ENCODE assay signal across 29 mouse cellular contexts in genomic region chr6:28160399-28160798, GRCm38 (mm10). TPM values are rescaled to one million over a fixed set of nuclear protein-coding genes. Genes with fewer than 3 reads are reported as not detected.
"Had no signal": no experiment of that assay in that cellular context is flagged by ENCODE, and none has a peak within 500 bp of the region (broad histone marks: within the 10 kb centered on the region; RNA-seq: fewer than 3 reads in every experiment).

No protein-coding gene starts in this region.

- H3K9ac ChIP-seq: heart, embryonic 12.5 days; hindbrain, embryonic 12.5 days; hindbrain, embryonic 14.5 days; kidney, embryonic 15.5 days; limb, embryonic 13.5 days; limb, embryonic 15.5 days; liver, embryonic 13.5 days; liver, embryonic 15.5 days had no signal

- H3K36me3 ChIP-seq: heart, embryonic 10.5 days; heart, embryonic 12.5 days; hindbrain, embryonic 10.5 days; hindbrain, embryonic 12.5 days; kidney, embryonic 15.5 days; limb, embryonic 13.5 days; limb, embryonic 15.5 days; liver, embryonic 13.5 days; liver, embryonic 15.5 days had no signal

- H3K9me3 ChIP-seq: heart, embryonic 10.5 days; heart, embryonic 12.5 days; hindbrain, embryonic 10.5 days; hindbrain, embryonic 12.5 days; kidney, embryonic 15.5 days; limb, embryonic 13.5 days; limb, embryonic 15.5 days; liver, embryonic 13.5 days; liver, embryonic 15.5 days had no signal

- H3K27ac ChIP-seq: gastrocnemius, adult 2 months; heart, embryonic 10.5 days; hindbrain, embryonic 10.5 days; hindbrain, embryonic 12.5 days; hindbrain, embryonic 14.5 days; kidney, embryonic 15.5 days; kidney, postnatal 0 days; limb, embryonic 13.5 days; limb, embryonic 15.5 days; liver, embryonic 13.5 days; liver, embryonic 15.5 days had no signal

- H3K4me1 ChIP-seq: heart, embryonic 10.5 days; heart, embryonic 12.5 days; hindbrain, embryonic 10.5 days; hindbrain, embryonic 12.5 days; kidney, embryonic 15.5 days; limb, embryonic 13.5 days; limb, embryonic 15.5 days; liver, embryonic 13.5 days; liver, embryonic 15.5 days had no signal

- H3K4me2 ChIP-seq: heart, embryonic 12.5 days; hindbrain, embryonic 12.5 days; hindbrain, embryonic 14.5 days; kidney, embryonic 15.5 days; limb, embryonic 13.5 days; limb, embryonic 15.5 days; liver, embryonic 11.5 days; liver, embryonic 13.5 days; liver, embryonic 15.5 days had no signal

- ATAC-seq: hindbrain, embryonic 16.5 days; intestine, embryonic 16.5 days had no signal

- H3K27me3 ChIP-seq: heart, embryonic 12.5 days; hindbrain, embryonic 12.5 days; kidney, embryonic 15.5 days; limb, embryonic 13.5 days; limb, embryonic 15.5 days; liver, embryonic 13.5 days; liver, embryonic 15.5 days had no signal

- H3K4me3 ChIP-seq: gastrocnemius, adult 2 months; heart, embryonic 10.5 days; heart, embryonic 12.5 days; hindbrain, embryonic 10.5 days; hindbrain, embryonic 12.5 days; kidney, embryonic 15.5 days; limb, embryonic 13.5 days; limb, embryonic 15.5 days; liver, embryonic 13.5 days; liver, embryonic 15.5 days had no signal

- DNase-seq: gastrocnemius, adult 2 months; gastrocnemius, postnatal 10 days; gastrocnemius, postnatal 25 days; heart, adult 18-20 months; heart, postnatal 10 days; heart, postnatal 4 days; kidney, adult 11 months; kidney, adult 2 months; kidney, adult 9 months; kidney, postnatal 14 days; kidney, postnatal 36 days; layer of hippocampus, adult 9-11 months; layer of hippocampus, postnatal 36 days; left cerebral cortex, postnatal 4 days; liver, embryonic 13.5 days had no signal

RNA-seq across cellular contexts. Expression of gene Grm8, which starts 25.4 kb away (rescaled TPM):
- total RNA-seq: heart, adult 18-20 months; heart, adult 8-10 months; heart, postnatal 4 days had no signal
- polyA plus RNA-seq: kidney, adult 2 months; liver, embryonic 15.5 days had no signal
